Mouse (Mus musculus) cerebellum, adult 8-10 months (tissue): ENCODE measurements around the gene Nfkbil1.
"Not testable (repeated sequence)": the region's sequence is repeated elsewhere in the genome, so short reads cannot be mapped to it uniquely, and the experiment has no call there.

Experiments used
- DNase-seq: peaks from one replicate; pipeline ENCODE4 v3.0.0; 2022

Nfkbil1 gene

GRCm38 (mm10) chr17:35234090-35234489 is 1.5 kb downstream of the Nfkbil1 start:
- not testable (repeated sequence) for DNase-seq

GRCm38 (mm10) chr17:35233114-35233980 is 2.2 kb downstream of the Nfkbil1 start, which contains the start of gene Atp6v1g2:
Atp6v1g2 (plus strand) TSS chr17:35233660.
- DNase-seq, result no peak

- no peak for DNase-seq
These were observed 2.9 kb downstream of the Nfkbil1 start for GRCm38 (mm10) chr17:35232659-35233058.

GRCm38 (mm10) chr17:35232043-35232442 is 3.5 kb downstream of the Nfkbil1 start:
- DNase-seq, result peak; percentile 82

GRCm38 (mm10) chr17:35231022-35231421 is 4.6 kb downstream of the Nfkbil1 start:
- no peak for DNase-seq

GRCm38 (mm10) chr17:35226561-35227046 is 9.0 kb downstream of the Nfkbil1 start:
- DNase-seq, result no peak

GRCm38 (mm10) chr17:35225456-35225855 is 10.1 kb downstream of the Nfkbil1 start:
- DNase-seq, result no peak

GRCm38 (mm10) chr17:35224641-35225040 is 11.0 kb downstream of the Nfkbil1 start:
- no peak for DNase-seq

- no peak for DNase-seq
These were observed 13.3 kb downstream of the Nfkbil1 start for GRCm38 (mm10) chr17:35222299-35222698.

GRCm38 (mm10) chr17:35220156-35220952 is 15.2 kb downstream of the Nfkbil1 start, which contains the start of gene Gm16181:
Gm16181 (plus strand) TSS chr17:35220834.
- no peak for DNase-seq

GRCm38 (mm10) chr17:35219601-35220041 is 16.0 kb downstream of the Nfkbil1 start:
- DNase-seq, result no peak

GRCm38 (mm10) chr17:35218516-35219193 is 16.9 kb downstream of the Nfkbil1 start:
- DNase-seq, result no peak

- DNase-seq, result no peak
These were observed 22.5 kb downstream of the Nfkbil1 start for GRCm38 (mm10) chr17:35213071-35213470.

- DNase-seq, result no peak
These were observed 25.0 kb downstream of the Nfkbil1 start for GRCm38 (mm10) chr17:35210593-35210992.

GRCm38 (mm10) chr17:35209785-35210535 is 25.6 kb downstream of the Nfkbil1 start:
- DNase-seq, result no peak

GRCm38 (mm10) chr17:35205380-35205769 is 30.2 kb downstream of the Nfkbil1 start:
- no peak for DNase-seq

GRCm38 (mm10) chr17:35204494-35205379 is 30.9 kb downstream of the Nfkbil1 start, which contains the start of gene Lta:
Lta (minus strand) TSS chr17:35205351.
- no peak for DNase-seq

- no peak for DNase-seq
These were observed 33.1 kb downstream of the Nfkbil1 start for GRCm38 (mm10) chr17:35202442-35202841.

- DNase-seq, result no peak
These were observed 33.8 kb downstream of the Nfkbil1 start, which contains the start of gene Tnf for GRCm38 (mm10) chr17:35201787-35202186. Tnf (minus strand) TSS chr17:35202007.

- DNase-seq, result no peak
These were observed 34.5 kb downstream of the Nfkbil1 start for GRCm38 (mm10) chr17:35201128-35201527.

GRCm38 (mm10) chr17:35200398-35200797 is 35.2 kb downstream of the Nfkbil1 start:
- no peak for DNase-seq
